Mouse (Mus musculus) lung, adult 2 months (tissue): ENCODE measurements around the gene Cabs1.

Experiments used
- CTCF ChIP-seq: fragments of 200-500 bp; IDR thresholded peaks from 2 replicates; pipeline ENCODE4 v1.5.1; 2011; ENCODE audit warnings: mild to moderate bottlenecking, low read length, control low read depth; ENCODE audit not compliant: insufficient read depth
- POLR2A ChIP-seq: fragments of 200-500 bp; IDR thresholded peaks from 2 replicates; pipeline ENCODE4 v1.6.1; 2011; ENCODE audit warnings: low read depth, mild to moderate bottlenecking, control low read depth, low read length, borderline replicate concordance; ENCODE audit errors: extremely low read depth

DNA sequence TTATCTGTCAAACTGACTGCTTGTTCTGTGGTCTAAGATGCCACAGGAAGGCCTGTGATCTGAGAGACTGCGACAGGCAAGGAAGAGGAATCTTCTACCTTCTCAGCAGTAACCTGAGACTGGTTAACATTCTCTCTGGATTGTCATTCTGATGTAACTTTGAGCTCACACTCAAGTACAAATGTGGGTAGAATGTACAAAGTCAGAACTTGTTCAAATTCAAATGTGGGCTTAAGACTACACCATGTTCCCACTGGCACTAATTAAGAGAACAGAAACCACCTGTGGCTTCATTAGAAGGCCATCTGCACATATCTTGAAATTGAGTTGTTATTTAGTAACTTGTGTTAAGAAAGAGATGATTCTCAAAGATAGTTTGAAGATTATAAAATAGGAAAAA lies 47.6 kb upstream of the Cabs1 start:
- TF ChIP-seq CTCF (no peak), POLR2A (no peak)
